Mouse (Mus musculus) embryonic facial prominence, embryonic 11.5 days (tissue): Measurements from ENCODE around the gene Alas2. TPM values are rescaled to one million over a fixed set of nuclear protein-coding genes. Genes with fewer than 3 reads are reported as not detected.

Experiments
- ATAC-seq: fragments of 200-750 bp; cut with Nextera tagmentation; replicated peaks from 2 replicates; pipeline ENCODE4 v1.8.0; 2017; ENCODE audit warnings: low read depth; ENCODE audit not compliant: insufficient number of reproducible peaks, low FRiP score, low TSS enrichment
- DNase-seq: peaks from one replicate; pipeline ENCODE4 v3.0.0-alpha.2; 2015; ENCODE audit warnings: low spot score
- H3K27ac ChIP-seq: fragments of 300-500 bp; sonication (generic); replicated peaks from 2 replicates; pipeline ENCODE4 v1.5.1; 2014; ENCODE audit warnings: mild to moderate bottlenecking, low read depth, low read length, control low read depth
- H3K27me3 ChIP-seq: fragments of 300-500 bp; sonication (generic); 2 replicates; pipeline ENCODE4 v1.6.1; 2014; ENCODE audit warnings: mild to moderate bottlenecking, low read length, moderate library complexity, mixed read lengths; ENCODE audit not compliant: control insufficient read depth, insufficient read depth
- H3K36me3 ChIP-seq: fragments of 300-500 bp; sonication (generic); replicated peaks from 2 replicates; pipeline ENCODE4 v1.6.1; 2014; ENCODE audit warnings: low read depth, mild to moderate bottlenecking, low read length, moderate library complexity, mixed read lengths; ENCODE audit not compliant: control insufficient read depth, insufficient read depth
- H3K4me1 ChIP-seq: fragments of 300-500 bp; sonication (generic); 2 replicates; pipeline ENCODE4 v1.6.1; 2014; ENCODE audit warnings: low read length, mixed read lengths; ENCODE audit not compliant: control insufficient read depth, insufficient read depth
- H3K4me2 ChIP-seq: fragments of 300-500 bp; sonication (generic); 2 replicates; pipeline ENCODE4 v1.6.1; 2014; ENCODE audit warnings: low read depth, mild to moderate bottlenecking, control low read depth, low read length, moderate library complexity
- H3K4me3 ChIP-seq: fragments of 300-500 bp; sonication (generic); 2 replicates; pipeline ENCODE4 v1.5.1; 2014; ENCODE audit warnings: low read depth, low read length, control low read depth
- H3K9ac ChIP-seq: fragments of 300-500 bp; sonication (generic); replicated peaks from 2 replicates; pipeline ENCODE4 v1.6.1; 2014; ENCODE audit warnings: mild to moderate bottlenecking, control low read depth, low read length
- H3K9me3 ChIP-seq: fragments of 300-500 bp; sonication (generic); replicated peaks from 2 replicates; pipeline ENCODE4 v1.6.1; 2016; ENCODE audit warnings: mild to moderate bottlenecking, low read length, inconsistent platforms, mixed read lengths; ENCODE audit not compliant: control insufficient read depth
- WGBS: fragments of 180-500 bp; shearing (Covaris S2); extraction: QIAGEN DNeasy Blood & Tissue Kit; methylation state at CpG from one replicate; pipeline ENCODE4 v1.1.7; 2014; 5-methylcytosine and 5-hydroxymethylcytosine counted together
- polyA plus RNA-seq: library from polyadenylated mRNA; unstranded; fragments of >200 nt; fragmentation: Nextera tagmentation; extraction: Ambion mirVana; gene quantifications from 2 replicates; pipeline ENCODE4 v1.2.1, GENCODE M21; 2014

Alas2 gene
- polyA plus RNA-seq, 1 experiment from 2014 or later: 39.2 TPM

DNA sequence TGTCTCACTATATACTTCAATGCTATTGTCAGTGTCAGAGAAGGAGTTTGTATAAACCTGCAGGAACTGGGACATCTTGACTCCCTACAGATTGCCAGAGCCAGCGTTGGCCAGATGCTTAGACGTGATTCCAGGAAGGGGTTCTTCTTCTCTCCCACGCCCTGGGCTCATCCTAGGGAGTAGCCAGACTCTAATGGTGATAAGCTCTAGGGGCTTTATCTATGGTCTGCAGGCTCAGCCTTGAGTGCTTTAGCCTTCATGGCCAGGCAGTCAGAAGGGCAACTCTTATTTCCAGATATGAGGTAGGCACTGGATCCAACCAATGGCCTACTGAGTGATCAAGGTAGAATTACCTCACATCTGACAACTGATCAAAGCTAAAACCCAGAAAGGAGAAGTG lies 2.5 kb downstream of the Alas2 start:
- Histone ChIP-seq H3K9me3 (no peaks in the 10 kb centered on the region), H3K4me2 (no peak overlapping the region), H3K4me1 (no peaks in the 10 kb centered on the region), H3K36me3 (no peaks in the 10 kb centered on the region), H3K4me3 (no peak overlapping the region), H3K27me3 (no peaks in the 10 kb centered on the region), H3K9ac (no peak overlapping the region), H3K27ac (no peak overlapping the region)
- ATAC-seq: no peak
- DNase-seq: no peak
- 79% methylated on average over 3 of the region's 3 CpGs for WGBS

DNA sequence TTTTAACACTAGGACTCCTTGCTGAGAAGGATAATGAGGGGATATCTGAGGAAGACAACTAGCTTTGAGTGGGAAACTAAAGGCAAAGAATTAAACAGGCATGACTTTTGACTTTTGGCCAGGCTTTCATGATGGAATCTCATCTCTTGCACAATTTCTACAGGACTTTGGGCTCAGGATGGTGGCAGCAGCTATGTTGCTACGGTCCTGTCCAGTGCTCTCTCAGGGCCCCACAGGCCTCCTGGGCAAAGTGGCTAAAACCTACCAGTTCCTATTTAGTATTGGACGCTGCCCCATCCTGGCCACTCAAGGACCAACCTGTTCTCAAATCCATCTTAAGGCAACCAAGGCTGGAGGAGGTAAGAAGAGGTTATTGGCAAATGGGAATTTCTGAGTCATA lies 4.8 kb downstream of the Alas2 start:
- H3K9ac ChIP-seq: no peak overlapping the region
- no peaks in the 10 kb centered on the region for H3K27me3 ChIP-seq
- H3K4me3 ChIP-seq: no peak overlapping the region
- DNase-seq: no peak
- no peak overlapping the region for H3K4me2 ChIP-seq
- no peak overlapping the region for H3K27ac ChIP-seq
- no peaks in the 10 kb centered on the region for H3K4me1 ChIP-seq
- no peaks in the 10 kb centered on the region for H3K36me3 ChIP-seq
- no peaks in the 10 kb centered on the region for H3K9me3 ChIP-seq
- no peak for ATAC-seq
- WGBS: 82% methylated on average over 2 of the region's 2 CpGs

DNA sequence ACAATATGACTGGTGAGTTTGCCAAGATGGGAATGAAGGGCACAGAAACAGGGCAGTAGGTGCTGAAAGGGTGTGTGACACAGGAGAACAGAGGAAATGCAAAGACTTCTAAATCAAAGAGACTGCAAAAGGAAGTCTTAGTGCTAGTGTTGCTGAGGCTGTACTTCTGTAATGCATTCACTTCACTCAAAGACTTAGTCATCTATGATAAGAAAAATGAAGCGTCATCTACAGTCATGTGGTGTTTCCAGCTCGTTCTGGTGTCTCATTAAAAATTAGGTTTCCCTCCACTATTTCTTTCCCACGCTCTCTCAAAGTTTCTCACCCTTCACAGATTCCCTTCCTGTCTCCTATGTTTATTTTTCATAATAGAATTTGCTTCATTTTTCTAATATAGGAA lies 6.9 kb downstream of the Alas2 start:
- H3K36me3 ChIP-seq: no peaks in the 10 kb centered on the region
- no peaks in the 10 kb centered on the region for H3K9me3 ChIP-seq
- H3K27ac ChIP-seq: no peak overlapping the region
- no peaks in the 10 kb centered on the region for H3K4me1 ChIP-seq
- no peak for DNase-seq
- no peak overlapping the region for H3K4me3 ChIP-seq
- 90% methylated on average over 3 of the region's 3 CpGs for WGBS
- H3K9ac ChIP-seq: no peak overlapping the region
- ATAC-seq: no peak
- no peak overlapping the region for H3K4me2 ChIP-seq
- H3K27me3 ChIP-seq: no peaks in the 10 kb centered on the region

DNA sequence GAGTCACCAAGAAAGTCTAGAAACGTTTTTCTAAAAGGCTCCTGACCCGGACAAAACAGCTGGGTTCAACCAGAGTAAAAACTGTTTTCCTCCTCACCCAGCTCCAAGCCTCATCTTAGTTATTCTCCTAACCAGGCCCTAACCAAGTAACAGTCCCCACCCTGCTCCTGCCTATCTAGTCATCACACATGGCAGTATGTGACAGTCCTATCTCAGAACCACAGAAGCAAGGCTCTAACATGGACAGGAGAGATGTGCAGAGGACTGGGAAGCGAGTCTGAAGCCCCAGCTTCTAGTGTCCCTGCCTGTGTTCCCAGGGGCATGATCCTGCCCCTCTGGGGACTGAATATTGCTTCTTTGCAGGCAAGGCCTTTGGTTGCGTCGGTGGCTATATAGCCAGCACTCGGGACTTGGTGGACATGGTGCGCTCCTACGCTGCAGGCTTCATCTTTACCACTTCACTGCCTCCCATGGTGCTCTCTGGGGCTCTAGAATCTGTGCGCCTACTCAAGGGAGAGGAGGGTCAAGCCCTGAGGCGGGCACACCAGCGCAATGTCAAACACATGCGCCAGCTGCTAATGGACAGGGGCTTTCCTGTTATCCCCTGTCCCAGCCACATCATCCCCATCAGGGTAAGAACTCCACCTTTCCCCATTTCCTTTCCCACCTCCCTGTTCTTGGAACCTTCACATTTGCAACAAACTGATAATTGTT lies 17.6 kb downstream of the Alas2 start:
- no peak overlapping the region for H3K9ac ChIP-seq
- no peaks in the 10 kb centered on the region for H3K9me3 ChIP-seq
- no peak overlapping the region for H3K4me2 ChIP-seq
- H3K27me3 ChIP-seq: no peaks in the 10 kb centered on the region
- WGBS: 89% methylated on average over 11 of the region's 12 CpGs
- H3K27ac ChIP-seq: no peak overlapping the region
- ATAC-seq (no peak), DNase-seq (no peak)
- H3K4me3 ChIP-seq: no peak overlapping the region
- H3K4me1 ChIP-seq: no peaks in the 10 kb centered on the region
- no peaks in the 10 kb centered on the region for H3K36me3 ChIP-seq

DNA sequence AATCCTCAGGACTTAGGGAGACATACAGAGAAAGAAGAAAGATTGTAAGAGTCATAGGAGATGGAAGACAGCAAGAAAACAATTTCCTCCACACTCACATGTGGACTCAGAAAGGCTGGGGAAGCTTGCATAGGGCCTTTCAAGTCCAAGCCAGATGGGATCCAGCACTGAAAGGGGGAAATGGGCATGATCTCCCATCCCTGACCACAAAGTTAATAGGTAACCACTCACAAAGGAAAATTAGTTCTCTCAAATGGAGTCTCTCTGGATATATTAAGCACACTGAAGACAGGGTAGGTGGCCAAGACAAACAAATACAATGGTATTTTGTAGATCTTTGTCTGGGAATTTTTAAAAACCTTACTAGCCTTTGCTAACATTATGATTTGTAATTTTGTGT lies 34.7 kb downstream of the Alas2 start:
- Histone ChIP-seq H3K9ac (no peak overlapping the region), H3K4me1 (no peaks in the 10 kb centered on the region), H3K9me3 (no peaks in the 10 kb centered on the region), H3K4me3 (no peak overlapping the region), H3K27me3 (no peaks in the 10 kb centered on the region), H3K4me2 (no peak overlapping the region), H3K36me3 (no peaks in the 10 kb centered on the region), H3K27ac (no peak overlapping the region)
- DNase-seq (no peak), ATAC-seq (no peak)

DNA sequence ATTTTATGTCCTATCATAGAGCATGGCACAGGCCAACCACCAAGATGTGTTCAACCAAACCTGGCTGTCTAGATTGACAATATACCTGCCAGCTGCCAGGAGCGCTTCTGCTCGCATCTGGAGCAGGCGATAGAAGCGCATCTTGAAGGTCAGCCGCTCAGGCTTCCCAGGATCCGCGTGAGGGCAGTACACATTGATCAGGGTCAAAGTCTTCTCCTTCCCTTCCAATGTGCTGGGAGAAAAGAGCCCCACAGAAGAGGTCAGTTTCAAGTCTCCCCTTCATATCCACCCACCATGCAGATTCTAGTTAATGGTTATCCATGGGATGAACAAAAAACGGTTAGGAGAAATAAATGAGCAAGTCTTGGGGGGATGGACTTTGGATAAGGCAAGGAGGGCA lies 37.9 kb downstream of the Alas2 start:
- H3K4me3 ChIP-seq: no peak overlapping the region
- H3K4me2 ChIP-seq: no peak overlapping the region
- DNase-seq (no peak), ATAC-seq (no peak)
- H3K36me3 ChIP-seq: no peaks in the 10 kb centered on the region
- H3K27ac ChIP-seq: no peak overlapping the region
- H3K27me3 ChIP-seq: no peaks in the 10 kb centered on the region
- no peak overlapping the region for H3K9ac ChIP-seq
- H3K9me3 ChIP-seq: no peaks in the 10 kb centered on the region
- no peaks in the 10 kb centered on the region for H3K4me1 ChIP-seq
- 95% methylated on average over 8 of the region's 8 CpGs for WGBS

DNA sequence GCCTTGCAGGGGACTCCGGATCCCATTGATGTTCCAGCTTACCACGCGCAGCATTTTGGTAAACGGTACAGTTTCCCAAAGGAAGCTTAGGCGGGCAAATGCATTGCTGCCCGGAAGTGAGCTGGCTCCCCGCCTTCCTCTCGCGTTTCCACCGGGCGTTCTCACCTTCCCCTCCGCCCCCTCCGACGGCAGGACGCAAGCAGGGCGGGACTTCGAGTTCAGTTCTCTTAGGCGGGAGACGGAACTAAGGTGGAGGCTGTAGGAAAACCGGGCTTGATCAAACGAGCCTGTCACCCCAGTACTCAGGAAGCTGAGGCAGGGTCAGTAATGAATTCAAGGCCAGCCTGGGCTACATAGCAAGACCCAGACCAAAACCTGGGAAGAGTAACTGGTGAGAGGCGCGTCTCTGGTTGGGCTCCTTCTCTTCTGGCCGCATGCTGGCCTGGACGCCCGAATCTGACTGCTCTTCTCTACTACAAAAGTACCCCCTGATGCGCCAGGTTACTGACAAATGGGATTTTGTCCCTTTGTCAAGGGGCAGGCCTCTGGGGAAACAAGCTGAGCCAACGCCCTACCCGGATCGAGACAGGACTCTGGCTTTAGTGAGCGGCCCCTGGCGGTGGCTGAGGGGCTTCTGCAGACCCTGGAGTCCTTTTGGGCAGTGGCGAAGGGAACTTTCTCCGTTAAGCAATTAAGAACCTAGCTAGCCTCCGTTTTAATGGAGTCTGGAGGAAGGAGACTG lies 41.0 kb downstream of the Alas2 start, which contains the start of gene Pfkfb1:
TSS of gene Pfkfb1 (plus strand) at position 207 of the 742 bp plus-strand sequence.
- H3K4me1 ChIP-seq: no peaks in the 10 kb centered on the region
- DNase-seq (peak; percentile 83), ATAC-seq (peak; percentile 88)
- H3K27ac ChIP-seq: peak within 1 kb of the TSS; percentile 56; the same call in 1 of the 2 replicates
- peak within 1 kb of the TSS; percentile 46 for H3K4me3 ChIP-seq
- peak within 1 kb of the TSS; percentile 65 for H3K9ac ChIP-seq
- H3K9me3 ChIP-seq: no peaks in the 10 kb centered on the region
- peak within 1 kb of the TSS; percentile 53 for H3K4me2 ChIP-seq
- H3K27me3 ChIP-seq: no peaks in the 10 kb centered on the region
- no peaks in the 10 kb centered on the region for H3K36me3 ChIP-seq
- 26% methylated on average over 35 of the region's 35 CpGs for WGBS

DNA sequence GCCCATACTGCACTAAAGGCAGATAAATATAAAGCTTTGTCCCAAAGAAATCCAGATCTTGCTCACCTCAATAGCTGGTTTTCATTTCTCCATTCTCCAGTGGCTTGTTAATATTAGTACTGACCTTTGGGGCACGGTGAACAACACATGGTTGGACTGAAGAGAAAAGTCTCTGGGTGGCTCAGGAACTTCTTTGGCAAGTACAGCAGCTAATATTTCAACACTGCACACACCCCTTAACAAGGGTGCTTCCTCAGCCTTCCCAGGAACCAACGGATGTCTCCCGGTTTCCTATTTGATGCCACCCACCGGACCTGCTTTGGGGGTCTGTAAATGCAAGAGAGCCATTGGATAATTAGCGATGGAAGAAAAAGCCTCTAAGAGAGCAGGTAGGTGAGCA lies 42.5 kb downstream of the Alas2 start, which contains the start of gene Apex2:
TSS of gene Apex2 (minus strand) at position 173 of the 400 bp plus-strand sequence.
- H3K27ac ChIP-seq: no peak within 1 kb of the TSS
- no peaks in the 10 kb centered on the region for H3K4me1 ChIP-seq
- H3K9me3 ChIP-seq: no peaks in the 10 kb centered on the region
- H3K36me3 ChIP-seq: no peaks in the 10 kb centered on the region
- no peaks in the 10 kb centered on the region for H3K27me3 ChIP-seq
- no peak within 1 kb of the TSS for H3K4me3 ChIP-seq
- no peak for DNase-seq
- no peak within 1 kb of the TSS for H3K9ac ChIP-seq
- WGBS: 68% methylated on average over 5 of the region's 5 CpGs
- ATAC-seq: no peak
- no peak within 1 kb of the TSS for H3K4me2 ChIP-seq
